Mouse (Mus musculus) right cerebral cortex, postnatal 10 days (tissue): ENCODE data around the gene Katnb1.

Experiments
- DNase-seq, 2 experiments: peaks; one replicate each; pipeline ENCODE4 v3.0.0; 2021; ENCODE audit warnings: low spot score in 2 of 2

Gene Katnb1

GRCm38 (mm10) chr8:95140555-95140954 is 59.6 kb downstream of the Katnb1 start:
- DNase-seq, result no peak

- DNase-seq, result no peak
Observed at GRCm38 (mm10) chr8:95141026-95141425, 60.0 kb downstream of the Katnb1 start.

GRCm38 (mm10) chr8:95141469-95142074 is 60.6 kb downstream of the Katnb1 start:
- no peak for DNase-seq

GRCm38 (mm10) chr8:95142075-95142831 is 61.3 kb downstream of the Katnb1 start:
- peak; percentile 95 to 96 for DNase-seq

GRCm38 (mm10) chr8:95142985-95143804 is 62.2 kb downstream of the Katnb1 start:
- DNase-seq, result peak; percentile 70 to 79

GRCm38 (mm10) chr8:95143805-95144630 is 63.0 kb downstream of the Katnb1 start:
- DNase-seq, result no peak

- DNase-seq, result no peak
Observed at GRCm38 (mm10) chr8:95144631-95145015, 63.6 kb downstream of the Katnb1 start.

GRCm38 (mm10) chr8:95146044-95146745 is 65.2 kb downstream of the Katnb1 start:
- DNase-seq, result no peak

- DNase-seq, result no peak
Observed at GRCm38 (mm10) chr8:95146846-95147245, 65.9 kb downstream of the Katnb1 start.

- DNase-seq, result no peak
Observed at GRCm38 (mm10) chr8:95149426-95149825, 68.4 kb downstream of the Katnb1 start.

GRCm38 (mm10) chr8:95150608-95151007 is 69.6 kb downstream of the Katnb1 start:
- no peak for DNase-seq
